Mouse (Mus musculus): ENCODE measurements around the gene Nip7.

- no peak for TF ChIP-seq SRF (IDR thresholded peaks at IDR 0.05; ENCODE audit: control insufficient read depth, insufficient read length, low read depth)
- no peak for TF ChIP-seq MAX (IDR thresholded peaks at IDR 0.05; ENCODE audit: low read depth)
- TF ChIP-seq POLR2A (IDR thresholded peaks at IDR 0.05; ENCODE audit: insufficient read length, low read depth), result peak; percentile 75
- TF ChIP-seq POLR2AphosphoS2 (IDR thresholded peaks at IDR 0.05; ENCODE audit: insufficient read length, low read depth), result no peak
- TF ChIP-seq TCF12 (IDR thresholded peaks at IDR 0.05; ENCODE audit: insufficient read depth, poor library complexity, severe bottlenecking), result no peak
- no peak for TF ChIP-seq REST (IDR thresholded peaks at IDR 0.05; ENCODE audit: insufficient read depth, insufficient read length)
These were observed 39.2 kb downstream of the Nip7 start for GRCm38 (mm10) chr8:107095717-107096365.

Data from myocyte (in vitro differentiated cells).